Mouse (Mus musculus) lung, postnatal 10 days (tissue): ENCODE data around the gene C030005K15Rik.
"Not testable (repeated sequence)": the region's sequence is repeated elsewhere in the genome, so short reads cannot be mapped to it uniquely, and the experiment has no call there.

Source experiments
- DNase-seq: peaks from one replicate; pipeline ENCODE4 v3.0.0; 2021

The C030005K15Rik gene

GRCm38 (mm10) chr10:97726655-97727054, at the start of gene C030005K15Rik:
Gene C030005K15Rik (minus strand): TSS chr10:97726755.
- DNase-seq, result not testable (repeated sequence)

GRCm38 (mm10) chr10:97768171-97768749, 41.7 kb upstream of the C030005K15Rik start:
- no peak for DNase-seq

- no peak for DNase-seq
Observed at GRCm38 (mm10) chr10:97753821-97754220, 27.3 kb upstream of the C030005K15Rik start.

- no peak for DNase-seq
Observed at GRCm38 (mm10) chr10:97747231-97747630, 20.7 kb upstream of the C030005K15Rik start.

- DNase-seq, result no peak
Observed at GRCm38 (mm10) chr10:97725929-97726328, 626 bp downstream of the C030005K15Rik start.

GRCm38 (mm10) chr10:97722709-97723108, 3.8 kb downstream of the C030005K15Rik start:
- no peak for DNase-seq

DNA sequence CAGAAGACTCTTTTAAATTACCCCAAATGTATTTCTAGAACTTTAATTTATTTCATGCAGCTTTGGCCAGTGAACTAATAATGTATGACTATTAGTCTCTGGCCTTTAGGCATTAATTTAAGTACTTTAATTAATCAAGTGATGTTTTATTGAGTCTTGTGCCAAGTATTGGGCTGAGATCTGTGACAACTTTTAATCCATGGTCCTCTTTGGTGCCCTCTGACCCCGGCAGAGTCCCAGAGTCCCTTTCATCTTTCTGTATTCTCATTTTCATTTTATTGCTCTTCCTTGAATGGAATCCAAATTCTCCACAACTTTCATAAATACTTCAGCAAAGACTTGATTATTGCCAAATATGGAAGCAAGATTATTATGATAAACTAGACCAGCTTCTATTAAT, 5.9 kb downstream of the C030005K15Rik start:
- DNase-seq, result no peak

GRCm38 (mm10) chr10:97718021-97718420, 8.5 kb downstream of the C030005K15Rik start:
- DNase-seq, result no peak

GRCm38 (mm10) chr10:97717233-97717632, 9.3 kb downstream of the C030005K15Rik start:
- DNase-seq, result no peak

DNA sequence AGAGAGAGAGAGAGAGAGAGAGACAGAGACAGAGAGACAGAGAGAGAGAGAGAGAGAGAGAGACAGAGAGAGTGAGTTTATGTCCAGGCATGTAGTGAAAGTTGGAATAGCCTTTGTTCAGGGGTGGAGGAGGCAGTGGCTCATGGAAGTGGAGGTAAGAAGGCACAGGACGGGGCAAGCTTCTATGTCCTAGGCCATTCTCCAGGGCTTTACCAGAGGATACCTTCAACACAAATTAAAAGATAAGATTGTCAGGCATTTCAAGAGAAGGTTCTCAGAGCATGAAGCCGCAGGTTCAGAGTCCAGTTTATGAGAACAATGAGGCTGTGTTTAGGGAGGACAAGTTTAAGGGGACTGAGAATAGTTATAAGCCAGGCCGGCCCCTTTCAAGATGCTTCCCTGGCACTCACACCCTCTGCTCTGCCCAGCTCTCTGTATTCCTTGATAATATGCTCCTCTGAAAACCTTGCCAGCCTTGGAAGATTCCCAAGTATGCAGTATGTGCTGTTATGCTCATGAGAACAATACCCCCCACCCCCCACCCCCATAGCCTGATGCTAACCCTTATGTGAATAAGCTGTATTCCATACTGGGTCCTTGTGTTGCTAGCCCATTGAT, 11.2 kb downstream of the C030005K15Rik start:
- DNase-seq, result peak; percentile 3

DNA sequence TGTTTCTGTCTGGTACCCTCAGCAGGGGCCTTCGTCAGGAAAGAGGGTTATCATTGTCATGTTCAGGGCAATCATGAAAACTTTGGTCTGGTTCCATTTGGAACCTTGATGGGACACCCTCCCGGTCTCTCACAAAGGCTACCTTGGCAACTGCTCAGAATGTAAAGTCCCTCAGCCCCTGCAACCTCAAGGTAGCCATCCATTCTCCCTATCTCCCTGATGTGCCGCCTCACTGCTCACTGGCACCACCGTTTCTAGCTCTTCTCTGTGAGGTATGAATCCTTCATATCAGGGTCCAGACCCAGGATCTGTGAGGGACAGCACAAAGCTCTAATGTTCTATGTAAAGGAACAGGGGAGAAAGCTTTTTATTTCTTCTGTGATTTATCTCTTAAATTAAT, 12.0 kb downstream of the C030005K15Rik start:
- no peak for DNase-seq

DNA sequence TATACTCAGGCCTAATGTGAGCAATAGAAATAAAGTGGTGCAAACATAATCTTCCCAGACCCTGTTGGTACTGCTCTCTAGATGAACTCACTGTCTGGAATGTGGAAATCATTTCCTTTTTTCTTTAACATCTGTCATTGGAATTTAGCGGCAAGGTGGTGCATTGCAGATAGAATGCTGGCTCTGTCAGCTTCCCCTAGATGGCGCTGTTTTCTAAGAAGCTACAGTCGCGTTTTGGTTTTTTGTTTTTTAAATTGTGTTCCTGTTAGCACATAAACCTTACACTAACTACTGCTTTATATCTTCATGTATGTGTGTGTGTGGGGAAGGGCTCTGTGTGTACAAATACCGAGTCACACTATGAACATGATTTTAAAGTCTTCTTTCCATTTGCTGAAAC, 13.9 kb downstream of the C030005K15Rik start:
- peak; percentile 47 for DNase-seq

- peak; percentile 58 for DNase-seq
Observed at GRCm38 (mm10) chr10:97704562-97704961, 22.0 kb downstream of the C030005K15Rik start.

DNA sequence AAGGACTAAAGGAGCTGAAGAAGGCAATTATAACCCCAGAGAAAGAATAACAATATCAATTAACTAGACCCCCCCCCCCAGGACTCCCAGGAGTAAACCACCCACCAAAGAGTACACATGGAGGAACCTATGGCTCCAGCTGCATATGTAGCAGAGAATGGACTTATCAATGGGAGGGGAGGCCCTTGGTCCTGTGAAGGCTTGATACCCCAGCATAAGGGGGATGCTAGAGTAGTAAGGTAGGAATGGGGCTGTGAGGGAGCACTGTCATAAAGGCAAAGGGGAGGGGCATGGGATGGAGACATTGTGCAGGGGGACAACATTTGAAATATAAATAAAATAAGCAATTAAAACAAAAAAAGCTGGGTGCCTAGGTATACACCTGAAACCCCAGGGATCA, 24.2 kb downstream of the C030005K15Rik start:
- no peak for DNase-seq

DNA sequence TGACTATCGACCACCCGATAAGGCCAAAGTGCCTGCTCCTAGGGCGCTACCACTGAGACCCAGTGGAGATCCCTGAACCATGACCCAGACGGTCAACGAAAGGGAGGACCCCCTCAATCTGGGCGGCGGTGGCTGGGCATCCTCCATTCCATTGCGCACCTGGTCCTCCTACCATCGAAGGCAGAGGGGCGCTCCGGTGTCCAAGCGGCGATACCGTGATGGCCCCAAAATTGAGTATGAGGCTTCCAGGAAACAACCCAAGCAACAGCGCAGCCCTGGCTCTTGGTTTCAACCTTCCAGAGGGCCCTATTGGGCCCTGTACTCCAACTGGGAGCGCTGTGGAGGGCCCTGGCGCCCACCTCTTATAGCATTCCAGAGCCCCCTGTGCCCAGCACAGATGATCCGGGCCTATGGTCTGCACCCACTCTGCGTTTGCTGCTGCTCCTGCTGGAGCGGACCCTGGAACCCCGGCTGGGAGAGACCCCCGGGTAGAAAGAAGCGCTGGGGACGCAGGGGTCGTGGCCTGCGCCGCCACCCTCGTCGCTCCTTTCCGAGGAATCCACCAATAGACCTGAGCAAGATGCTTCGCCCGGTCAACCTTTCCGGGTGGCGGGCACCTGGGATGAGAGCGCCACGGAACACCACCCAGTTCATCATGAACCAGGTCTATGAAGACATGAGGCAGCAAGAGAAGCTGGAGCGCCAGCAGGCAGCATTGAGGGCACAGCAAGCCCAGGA, 33.0 kb downstream of the C030005K15Rik start:
- no peak for DNase-seq

DNA sequence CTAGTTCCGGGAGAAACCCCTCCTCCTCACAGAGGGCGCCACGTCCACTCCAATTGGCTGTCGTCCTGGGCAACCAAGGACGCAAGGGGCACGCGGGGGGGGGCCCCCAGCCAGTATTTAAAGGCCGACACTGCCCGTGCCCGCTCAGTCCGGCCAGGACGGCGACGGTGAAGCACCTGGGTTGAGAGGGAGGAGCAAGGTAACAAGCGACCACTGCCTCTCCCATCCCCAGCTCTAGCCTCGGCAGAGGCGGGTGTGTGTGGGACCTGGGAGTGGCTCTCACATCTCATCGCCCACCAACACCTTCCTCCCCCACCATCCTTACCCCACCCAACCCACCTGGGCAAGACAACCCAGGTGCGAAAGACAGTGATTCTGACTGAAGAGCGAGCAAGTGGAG, 33.6 kb downstream of the C030005K15Rik start, which contains the start of gene Ccer1:
Ccer1 (plus strand) TSS at position 147 of the 400 bp plus-strand sequence.
- DNase-seq, result no peak

DNA sequence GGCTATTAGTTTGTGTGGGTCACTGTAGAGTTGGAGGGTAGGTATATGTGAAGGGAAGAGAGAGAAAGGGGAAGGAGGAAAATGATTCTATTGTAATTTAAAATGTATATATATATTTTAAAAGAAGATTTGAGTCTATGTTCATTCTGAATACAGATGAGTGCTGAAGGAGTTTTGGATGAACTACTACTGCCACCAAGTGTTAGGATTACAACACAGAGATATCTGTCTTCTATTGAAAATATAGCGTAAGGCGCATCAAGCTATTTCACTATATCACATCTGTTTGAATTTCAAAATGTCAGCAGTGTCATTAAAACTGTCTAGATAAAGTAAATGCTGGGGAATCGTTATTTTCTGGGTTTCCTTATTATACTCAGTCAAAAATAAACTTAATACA, 37.1 kb downstream of the C030005K15Rik start:
- no peak for DNase-seq

DNA sequence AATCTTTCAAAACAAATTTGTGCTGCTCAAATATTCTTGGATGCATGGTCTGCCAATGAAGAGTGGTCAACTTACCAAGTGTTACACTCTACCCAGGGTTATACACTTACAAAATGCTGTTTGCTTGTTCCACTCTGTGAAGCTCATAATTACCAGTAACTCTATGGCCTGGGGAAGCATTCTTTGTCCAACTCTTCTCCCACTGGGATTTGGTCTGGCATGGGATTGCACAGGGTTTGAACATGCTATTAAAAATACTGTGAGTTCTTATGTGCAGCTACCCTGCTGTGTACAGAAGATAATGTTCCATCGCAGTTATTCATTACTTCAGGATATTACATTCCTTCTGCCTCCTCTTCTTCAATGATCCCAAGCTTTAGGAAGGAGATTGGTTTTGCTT, 39.4 kb downstream of the C030005K15Rik start:
- DNase-seq, result no peak

- DNase-seq, result no peak
Observed at GRCm38 (mm10) chr10:97682981-97683380, 43.6 kb downstream of the C030005K15Rik start.
